Mouse (Mus musculus) frontal cortex, postnatal 25 days (tissue): ENCODE measurements around the gene Emc9.
A peak's percentile ranks its signal among the peaks of the same experiment; 100 is the strongest.

Source experiments
- DNase-seq, 2 experiments: peaks; one replicate each; pipeline ENCODE4 v3.0.0; 2022; ENCODE audit warnings: low spot score in 2 of 2

Gene Emc9

GRCm38 (mm10) chr14:55560202-55561073 lies 24.7 kb downstream of the Emc9 start, which contains the start of gene A730061H03Rik:
Gene A730061H03Rik, minus strand, starts transcription at chr14:55560406.
- DNase-seq = peak; percentile 96

- DNase-seq = peak; percentile 70 to 80
Observed at GRCm38 (mm10) chr14:55559799-55560201, 25.3 kb downstream of the Emc9 start, which contains the start of gene Dcaf11. Gene Dcaf11, plus strand, starts transcription at chr14:55560006.

GRCm38 (mm10) chr14:55558740-55559448 lies 26.2 kb downstream of the Emc9 start:
- no peak for DNase-seq

- DNase-seq = no peak
Observed at GRCm38 (mm10) chr14:55557587-55557986, 27.5 kb downstream of the Emc9 start.

GRCm38 (mm10) chr14:55557003-55557402 lies 28.1 kb downstream of the Emc9 start:
- DNase-seq = peak; percentile 36 to 44

- no peak for DNase-seq
Observed at GRCm38 (mm10) chr14:55555788-55556187, 29.3 kb downstream of the Emc9 start.

- no peak for DNase-seq
Observed at GRCm38 (mm10) chr14:55554635-55555034, 30.5 kb downstream of the Emc9 start.

- no peak for DNase-seq
Observed at GRCm38 (mm10) chr14:55551794-55552193, 33.3 kb downstream of the Emc9 start.

- no peak for DNase-seq
Observed at GRCm38 (mm10) chr14:55551347-55551746, 33.8 kb downstream of the Emc9 start.

GRCm38 (mm10) chr14:55550191-55550590 lies 34.9 kb downstream of the Emc9 start:
- no peak for DNase-seq

- DNase-seq = no peak
Observed at GRCm38 (mm10) chr14:55544334-55544733, 40.8 kb downstream of the Emc9 start.

GRCm38 (mm10) chr14:55542268-55542667 lies 42.8 kb downstream of the Emc9 start:
- no peak for DNase-seq

- peak; percentile 49 to 63 for DNase-seq
Observed at GRCm38 (mm10) chr14:55540787-55541321, 44.2 kb downstream of the Emc9 start.

- peak; percentile 45 to 60 for DNase-seq
Observed at GRCm38 (mm10) chr14:55540067-55540786, 44.9 kb downstream of the Emc9 start, which contains the start of gene Pck2. Gene Pck2, plus strand, starts transcription at chr14:55540266.

GRCm38 (mm10) chr14:55536116-55536745 lies 48.9 kb downstream of the Emc9 start:
- DNase-seq = no peak
